Mouse (Mus musculus) natural killer cell, adult 2 months (primary cell): ENCODE data around the gene Wnk1.

Source experiments
- DNase-seq, 2 experiments: peaks; one replicate each; pipeline ENCODE4 v3.0.0; 2022; ENCODE audit warnings: low spot score in 2 of 2

Wnk1 gene

GRCm38 (mm10) chr6:120040557-120040857, 2.0 kb upstream of the Wnk1 start:
- DNase-seq = no peak

DNA sequence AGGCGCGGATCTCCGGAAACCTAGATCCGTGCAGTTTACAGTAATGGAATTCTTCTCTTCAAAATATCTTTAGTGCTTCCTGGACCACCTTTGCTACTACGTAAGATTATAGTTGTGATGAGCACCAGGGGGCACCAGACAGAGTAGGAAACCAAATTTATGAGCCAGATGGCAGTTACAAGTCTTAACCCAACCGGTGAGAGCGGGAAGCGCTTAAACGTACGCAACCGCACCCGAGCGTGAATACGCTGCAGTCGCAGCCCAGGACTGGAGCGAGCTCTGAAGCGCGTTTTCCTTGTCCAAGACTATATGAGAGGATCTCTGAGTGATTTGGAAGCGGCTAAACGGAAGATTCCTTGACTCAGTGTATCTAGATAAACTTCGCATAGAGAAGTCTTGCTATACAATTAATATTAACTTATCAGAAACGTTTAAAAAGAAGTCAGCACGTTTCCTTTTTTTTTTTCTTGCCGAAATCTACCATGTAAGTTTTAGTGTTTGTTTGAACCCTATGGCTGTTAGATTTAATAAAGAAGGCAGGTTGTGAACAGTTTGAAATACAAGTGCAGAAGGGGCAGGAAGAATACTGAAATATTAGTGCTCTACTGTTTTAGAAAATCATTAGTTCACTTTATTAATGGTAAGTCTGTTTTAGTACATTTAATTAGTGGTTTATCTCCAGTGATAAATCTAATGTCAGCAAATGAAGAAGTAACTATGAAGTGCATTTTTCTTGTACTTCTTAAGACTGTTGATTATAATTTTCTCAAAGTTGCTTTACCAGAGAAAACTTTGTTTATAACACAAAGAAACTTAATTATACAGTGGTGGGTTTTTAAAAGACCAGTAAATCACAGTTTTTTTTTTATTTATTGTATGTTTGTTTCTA, 1.4 kb upstream of the Wnk1 start:
- peak; percentile 85 to 90 for DNase-seq

DNA sequence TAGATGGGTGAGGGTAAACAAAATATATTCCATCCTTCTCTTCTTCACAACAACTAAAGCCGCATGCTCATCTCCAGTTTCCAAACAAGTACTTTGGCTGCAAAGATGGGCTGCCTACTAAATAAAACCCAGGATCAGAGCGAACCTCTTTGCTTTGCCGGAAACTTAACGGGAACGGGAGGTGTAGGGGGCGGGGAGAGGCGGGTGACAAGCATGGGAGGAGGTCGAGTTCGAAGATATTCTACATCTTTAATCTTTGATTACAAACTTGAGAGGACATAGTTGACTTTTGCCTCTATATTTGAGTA, 738 bp upstream of the Wnk1 start:
- no peak for DNase-seq

DNA sequence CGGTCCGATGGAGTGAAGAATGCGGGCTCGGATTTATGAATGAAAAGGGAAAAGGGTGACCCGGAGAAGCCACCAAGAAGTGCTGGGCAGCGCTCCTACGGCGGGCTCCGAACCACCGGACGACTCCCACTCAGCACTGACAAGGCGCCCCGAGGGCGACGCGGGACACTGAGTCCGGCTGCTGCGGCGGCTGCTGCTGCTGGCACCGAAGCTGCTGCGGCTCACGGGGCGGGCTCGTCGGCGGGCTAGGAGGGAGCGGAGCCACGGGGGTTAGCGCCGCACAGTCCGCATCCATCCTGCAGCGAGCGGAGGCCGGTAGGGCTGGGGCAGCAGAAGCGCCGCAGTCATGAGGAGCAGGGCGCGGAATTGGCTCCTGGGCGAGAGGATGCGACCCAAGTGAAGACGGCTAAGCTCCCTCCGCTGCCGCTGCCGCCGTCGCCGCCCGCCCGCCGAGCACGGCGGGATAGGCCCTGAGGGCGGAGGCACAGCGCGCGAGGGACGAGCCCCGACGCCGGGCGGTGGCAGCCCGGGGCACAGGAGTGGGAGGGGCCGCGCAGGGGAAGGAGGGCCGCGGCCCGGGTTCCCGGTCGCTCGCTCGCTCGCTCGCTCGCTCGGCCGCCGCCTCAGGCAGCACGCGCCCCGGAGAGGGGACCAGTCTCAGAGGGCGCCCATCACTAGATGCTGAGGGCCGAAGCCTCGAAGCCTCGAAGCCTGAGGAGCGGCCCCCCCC, 671 bp downstream of the Wnk1 start:
- peak; percentile 9 to 36 for DNase-seq

GRCm38 (mm10) chr6:120037004-120037635, 1.4 kb downstream of the Wnk1 start:
- peak; percentile 73 to 85 for DNase-seq

DNA sequence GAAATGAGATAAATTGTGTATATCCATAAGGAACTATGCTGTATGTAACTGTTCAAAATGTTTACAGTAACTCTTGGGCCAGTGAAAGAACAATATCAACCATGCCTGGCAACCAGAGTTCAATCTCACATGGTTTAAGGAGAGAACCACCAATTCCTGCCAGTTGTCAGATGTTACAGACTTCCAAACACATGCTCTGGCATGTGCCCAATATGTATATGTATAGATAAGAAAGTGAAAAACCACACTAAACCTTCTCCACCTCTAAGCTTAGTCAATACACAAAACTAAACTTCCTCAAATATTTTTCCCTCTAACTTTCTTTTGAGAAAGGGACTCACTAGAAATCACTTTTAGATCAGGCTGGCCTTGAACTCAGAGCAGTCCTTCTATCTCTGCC, 13.9 kb downstream of the Wnk1 start:
- DNase-seq = no peak

GRCm38 (mm10) chr6:120023746-120024145, 14.7 kb downstream of the Wnk1 start:
- DNase-seq = no peak

DNA sequence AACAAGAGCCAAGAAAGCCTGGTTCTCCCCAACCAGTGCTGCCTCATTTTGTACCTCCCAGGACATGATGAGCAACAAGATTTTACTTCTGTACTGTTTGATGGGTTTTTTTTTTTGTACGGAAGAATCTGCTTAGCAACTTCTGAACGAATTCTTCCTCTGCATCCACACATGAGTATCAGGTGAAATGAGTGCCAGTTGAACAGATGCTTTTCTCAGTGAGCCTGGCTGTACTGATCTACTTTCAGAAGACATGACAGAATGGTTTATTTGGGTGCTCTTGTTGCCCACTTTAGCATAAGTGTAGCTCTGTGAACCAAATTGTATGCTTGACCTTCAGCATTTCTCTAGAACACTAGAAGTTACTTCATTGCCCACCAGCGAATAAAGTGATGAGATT, 16.4 kb downstream of the Wnk1 start:
- no peak for DNase-seq

DNA sequence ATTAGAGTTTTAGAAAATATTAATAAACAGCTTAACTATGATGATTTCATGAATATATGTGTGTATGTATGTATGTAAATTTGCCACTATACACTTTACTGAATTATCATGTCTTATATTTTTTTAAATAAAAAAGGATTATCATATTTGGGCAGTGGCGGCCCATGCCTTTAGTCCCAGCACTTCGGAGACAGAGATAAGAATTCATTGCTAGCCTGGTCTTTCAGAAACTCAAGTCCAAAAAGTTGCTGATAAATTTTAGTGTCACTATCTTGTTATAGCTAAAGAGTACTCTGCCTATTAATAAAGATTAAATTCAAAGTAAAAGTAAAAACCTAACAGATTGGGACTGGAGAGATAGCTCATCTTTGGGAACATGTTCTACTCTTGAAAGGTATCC, 18.8 kb downstream of the Wnk1 start:
- no peak for DNase-seq

- no peak for DNase-seq
Measured at GRCm38 (mm10) chr6:120013125-120013524, 25.3 kb downstream of the Wnk1 start.

DNA sequence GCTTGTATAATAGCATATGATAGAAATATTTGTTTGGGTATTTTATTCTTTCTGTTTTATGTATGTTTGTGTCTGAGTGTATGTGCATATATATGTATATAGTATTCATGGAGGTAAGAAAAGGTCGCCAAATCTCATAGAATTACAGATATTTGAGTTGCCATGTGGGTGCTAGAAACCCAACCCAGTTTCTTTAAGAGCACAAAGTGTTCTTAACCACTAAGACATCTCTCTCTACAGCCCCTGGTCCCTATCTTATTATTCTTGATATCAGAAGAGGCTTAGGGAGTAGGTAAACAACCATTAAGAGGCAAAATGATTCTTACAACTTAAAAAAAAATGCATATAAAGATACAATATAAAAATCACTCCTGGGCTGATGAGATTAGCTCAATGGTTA, 27.0 kb downstream of the Wnk1 start:
- DNase-seq = no peak

DNA sequence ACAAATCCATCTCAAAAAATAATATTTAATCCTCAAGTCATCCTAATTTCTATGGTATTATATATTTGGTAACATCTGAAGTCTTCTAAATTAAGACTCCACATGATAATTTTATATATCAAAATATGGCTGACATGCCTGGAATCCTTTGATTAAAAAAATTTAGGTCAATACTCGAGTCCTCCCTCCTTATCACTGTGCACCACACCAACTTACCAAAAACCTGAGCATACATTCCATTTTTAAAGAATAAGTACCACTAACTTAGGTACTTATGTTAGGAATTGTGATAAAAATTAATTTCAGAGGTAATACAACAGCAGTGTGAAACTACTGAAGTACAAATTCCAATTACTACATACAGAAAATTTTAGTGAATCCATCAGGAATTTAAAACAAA, 27.5 kb downstream of the Wnk1 start:
- no peak for DNase-seq

- no peak for DNase-seq
Measured at GRCm38 (mm10) chr6:120010535-120010934, 27.9 kb downstream of the Wnk1 start.

DNA sequence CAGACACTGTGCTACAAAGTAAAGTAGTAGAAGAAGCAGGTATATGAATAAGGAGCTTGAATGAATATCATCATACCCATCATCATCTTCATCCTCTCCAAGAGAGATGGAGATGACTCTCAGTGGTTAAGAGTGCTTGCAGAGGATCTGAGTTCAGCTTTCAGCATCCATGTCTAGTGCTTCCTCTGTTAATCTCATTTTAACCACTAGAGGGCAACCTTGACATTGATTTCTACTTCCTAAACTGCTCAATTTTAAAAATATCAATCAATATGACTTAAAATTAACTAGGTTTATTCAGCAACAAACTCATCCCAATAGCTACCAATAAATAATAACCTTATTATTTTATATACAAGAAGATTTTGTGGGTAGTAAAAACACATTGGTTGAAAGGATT, 36.8 kb downstream of the Wnk1 start:
- peak in 1 of 2 experiments; percentile 10 for DNase-seq

DNA sequence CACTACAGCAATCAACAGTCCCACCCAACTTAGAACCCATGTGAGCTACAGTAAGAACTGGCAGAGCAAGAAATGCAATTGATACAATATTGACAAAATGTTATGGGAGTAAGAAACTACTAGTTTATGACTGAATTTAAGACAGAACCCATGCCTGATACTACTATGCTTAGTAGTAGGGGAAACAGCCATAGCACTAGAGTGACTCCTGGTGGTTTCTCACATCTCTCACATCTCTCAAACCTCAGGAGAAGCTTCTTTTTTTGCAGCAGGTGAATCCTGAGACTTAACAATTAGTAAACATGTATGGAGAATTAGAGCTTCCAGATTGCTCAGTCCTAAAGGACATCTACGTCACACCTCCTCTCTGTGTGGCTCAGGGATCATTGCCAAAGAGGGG, 42.0 kb downstream of the Wnk1 start:
- no peak for DNase-seq

DNA sequence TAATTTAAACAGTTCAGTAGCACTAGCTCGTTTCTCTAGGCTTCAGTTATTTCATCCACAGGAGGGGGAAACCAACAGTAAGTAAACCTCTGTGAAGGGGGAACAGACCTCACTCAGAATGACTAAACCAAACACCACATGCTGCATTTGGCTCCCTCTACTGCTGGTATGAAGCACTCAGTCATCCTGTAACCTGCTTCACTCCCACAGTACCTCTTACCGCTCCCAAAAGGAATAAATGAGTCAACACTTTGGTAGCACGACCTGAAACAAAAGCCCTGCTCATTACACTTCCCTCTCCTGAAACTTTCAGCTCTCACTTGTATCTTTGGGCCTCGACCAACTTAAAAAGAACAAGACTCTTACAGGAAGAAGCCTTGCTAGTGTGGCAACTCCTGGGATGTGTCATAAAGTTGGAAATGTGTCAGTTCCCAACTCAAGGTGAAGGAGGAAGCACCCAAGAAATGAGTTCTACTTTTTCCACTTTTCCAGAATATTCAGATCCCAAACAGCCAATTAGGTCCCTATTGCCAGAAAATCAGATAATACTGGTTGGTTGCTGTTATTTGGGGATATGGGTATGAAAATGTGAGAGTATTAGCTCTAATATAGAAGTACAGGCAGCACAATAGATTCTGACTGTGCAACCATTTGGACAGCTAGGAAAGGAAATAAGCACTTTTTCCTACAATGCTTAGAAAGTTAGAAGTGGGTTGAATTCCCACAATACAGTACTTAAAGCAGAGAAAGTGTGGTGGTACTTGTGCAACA, 114.1 kb downstream of the Wnk1 start:
- DNase-seq = no peak

DNA sequence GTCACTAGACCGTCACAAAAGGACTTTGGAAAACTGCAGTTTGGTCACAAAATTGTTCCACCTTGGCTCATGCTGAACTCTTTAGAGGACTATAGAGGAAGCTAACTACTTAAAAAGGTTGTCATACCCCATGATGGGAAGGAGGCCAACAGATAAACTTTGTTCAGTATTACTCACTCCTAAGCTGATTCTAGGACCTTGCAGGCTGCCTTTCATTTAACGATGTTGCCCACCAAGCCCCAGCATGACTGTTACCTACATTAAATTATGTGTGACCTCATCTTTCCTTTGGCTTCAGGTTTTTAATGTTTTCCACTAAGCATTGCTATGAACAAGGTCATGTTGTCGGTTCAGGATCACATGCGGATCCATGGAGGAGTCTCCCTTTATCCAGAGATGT, 115.9 kb downstream of the Wnk1 start:
- no peak for DNase-seq

- no peak for DNase-seq
Measured at GRCm38 (mm10) chr6:119922136-119922535, 116.3 kb downstream of the Wnk1 start.

DNA sequence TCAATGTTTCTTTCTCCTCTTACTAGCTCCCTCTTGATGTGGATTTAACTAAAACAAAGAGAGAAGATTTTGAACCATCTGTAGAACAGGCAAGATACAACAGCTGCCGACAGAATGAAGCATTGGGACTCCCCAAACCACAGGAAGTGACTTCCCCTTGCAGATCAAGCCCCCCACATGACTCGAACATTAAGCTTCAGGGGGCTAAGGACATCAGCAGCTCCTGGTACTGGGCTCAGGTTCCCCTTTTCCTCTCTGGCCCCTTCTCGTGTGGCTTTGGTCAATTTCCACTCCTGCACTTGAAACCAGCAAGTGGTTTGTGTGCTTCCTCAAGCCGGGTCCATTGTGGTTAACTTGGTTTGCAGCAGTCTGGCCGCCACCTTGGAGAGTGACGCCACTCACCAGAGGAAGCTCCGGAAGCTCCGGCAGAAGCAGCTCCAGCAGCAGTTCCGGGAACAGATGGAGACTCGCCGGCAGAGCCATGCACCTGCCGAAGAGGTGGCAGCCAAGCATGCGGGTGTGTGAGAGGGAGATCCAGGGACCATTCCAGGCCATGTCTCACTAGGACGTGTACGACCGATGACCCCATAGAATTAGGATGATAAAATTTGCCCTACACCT, 119.8 kb downstream of the Wnk1 start:
- DNase-seq = peak; percentile 42 to 49

DNA sequence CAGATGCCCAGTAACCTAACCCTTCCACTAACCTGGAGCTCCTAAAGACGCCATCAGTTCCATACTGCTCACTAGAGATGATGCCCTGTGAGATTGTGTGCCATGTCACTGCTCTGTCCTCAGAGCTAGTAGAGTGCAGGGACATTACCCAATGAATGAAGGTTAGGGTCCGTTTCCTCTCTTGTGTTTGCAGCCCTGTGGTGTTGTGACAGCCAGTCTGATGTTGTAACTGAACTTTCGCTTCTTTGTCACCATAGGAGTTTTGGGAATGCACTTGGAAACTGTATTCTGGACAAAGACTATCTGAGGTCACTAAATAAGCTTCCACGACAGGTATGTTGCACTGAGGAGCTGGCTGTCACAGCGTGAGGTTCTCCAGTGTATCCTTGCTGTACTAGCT, 122.8 kb downstream of the Wnk1 start:
- no peak for DNase-seq

DNA sequence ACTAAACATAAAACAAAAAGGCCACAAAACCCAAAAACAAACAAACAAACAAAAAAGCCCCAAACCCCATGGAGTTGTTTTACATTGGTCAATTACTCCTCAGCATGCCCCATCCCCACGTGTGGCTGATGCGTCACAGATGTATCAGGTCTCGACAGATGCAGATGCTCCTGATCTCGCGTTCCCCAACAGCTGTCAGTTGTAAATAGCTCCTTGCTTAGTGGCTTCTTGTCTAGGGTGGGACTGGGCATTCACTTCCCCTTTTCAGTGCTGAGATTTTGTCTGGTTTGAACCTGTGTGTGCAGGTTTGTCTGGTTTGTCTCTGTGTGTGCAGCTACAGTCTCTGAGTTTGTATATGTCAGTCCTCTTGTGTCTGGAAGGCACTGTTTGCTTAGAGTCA, 126.4 kb downstream of the Wnk1 start:
- peak in 1 of 2 experiments; percentile 31 for DNase-seq

- no peak for DNase-seq
Measured at GRCm38 (mm10) chr6:119905461-119905860, 133.0 kb downstream of the Wnk1 start.
